Mouse (Mus musculus) cerebellum, adult 18-20 months (tissue): Measurements from ENCODE around the gene Gm11939.
A peak's percentile ranks its signal among the peaks of the same experiment; 100 is the strongest.
"Not testable (repeated sequence)": the region's sequence is repeated elsewhere in the genome, so short reads cannot be mapped to it uniquely, and the experiment has no call there.

ENCODE experiments used
- DNase-seq, 2 experiments: peaks; one replicate each; pipeline ENCODE4 v3.0.0; 2021

Gene Gm11939

GRCm38 (mm10) chr11:99559366-99559765, at the start of gene Gm11939:
Gene Gm11939, minus strand, starts transcription at chr11:99559466.
- no peak for DNase-seq

- DNase-seq = not testable (repeated sequence)
Measured at GRCm38 (mm10) chr11:99603208-99603607, 43.9 kb upstream of the Gm11939 start, which contains the start of gene Gm11938. Gene Gm11938, minus strand, starts transcription at chr11:99603308.

- not testable (repeated sequence) for DNase-seq
Measured at GRCm38 (mm10) chr11:99597742-99598141, 38.5 kb upstream of the Gm11939 start, which contains the start of gene Krtap9-3. Gene Krtap9-3, minus strand, starts transcription at chr11:99598105.

GRCm38 (mm10) chr11:99590981-99591380, 31.7 kb upstream of the Gm11939 start, which contains the start of gene Krtap1-3:
Gene Krtap1-3, minus strand, starts transcription at chr11:99591339.
- DNase-seq = no peak

GRCm38 (mm10) chr11:99585096-99585495, 25.8 kb upstream of the Gm11939 start:
- DNase-seq = no peak

DNA sequence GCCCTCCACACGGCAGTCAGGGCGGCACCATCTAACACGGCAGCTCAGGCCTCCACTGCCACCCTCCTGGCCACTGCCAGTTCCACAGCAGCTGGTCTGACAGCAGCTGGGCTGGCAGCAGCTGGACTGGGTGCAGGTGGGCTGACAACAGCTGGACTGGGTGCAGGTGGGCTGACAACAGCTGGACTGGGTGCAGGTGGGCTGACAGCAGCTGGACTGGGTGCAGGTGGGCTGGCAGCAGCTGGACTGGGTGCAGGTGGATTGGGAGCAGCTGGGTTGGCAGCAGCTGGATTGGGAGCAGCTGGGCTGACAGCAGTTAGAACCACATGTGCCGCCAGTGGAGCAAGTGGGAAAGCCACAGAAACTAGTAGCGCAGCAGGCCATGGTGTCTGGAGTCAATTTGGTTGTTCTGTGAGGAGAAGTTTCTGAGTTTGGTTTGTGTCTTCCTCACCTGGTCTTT, 24.0 kb upstream of the Gm11939 start, which contains the start of gene Krtap1-4:
Gene Krtap1-4 (minus strand): TSS at position 410 of the 460 bp plus-strand sequence.
- DNase-seq = no peak

DNA sequence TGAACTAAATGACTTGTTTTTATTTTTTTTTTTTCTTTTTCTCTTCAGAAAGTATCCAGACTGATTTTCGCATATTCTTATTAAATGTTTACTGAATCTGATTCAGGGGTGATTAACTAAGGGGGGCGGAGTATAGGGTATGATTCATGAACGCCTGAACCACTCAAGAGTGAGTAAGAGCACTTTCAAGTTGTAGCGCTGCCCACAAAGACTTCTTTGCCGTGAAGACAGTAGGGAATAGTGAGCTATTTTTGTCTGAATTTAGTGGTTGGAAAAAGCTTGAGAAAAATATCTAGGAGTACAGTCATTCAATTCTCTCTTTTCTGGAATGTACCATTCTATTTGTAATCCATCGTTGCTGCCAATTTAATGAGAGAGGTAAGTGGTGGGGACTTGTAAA, 22.3 kb upstream of the Gm11939 start:
- no peak for DNase-seq

- no peak for DNase-seq
Measured at GRCm38 (mm10) chr11:99581051-99581450, 21.8 kb upstream of the Gm11939 start.

GRCm38 (mm10) chr11:99580636-99581035, 21.4 kb upstream of the Gm11939 start, which contains the start of gene Krtap1-5:
Gene Krtap1-5, minus strand, starts transcription at chr11:99581016.
- DNase-seq = no peak

DNA sequence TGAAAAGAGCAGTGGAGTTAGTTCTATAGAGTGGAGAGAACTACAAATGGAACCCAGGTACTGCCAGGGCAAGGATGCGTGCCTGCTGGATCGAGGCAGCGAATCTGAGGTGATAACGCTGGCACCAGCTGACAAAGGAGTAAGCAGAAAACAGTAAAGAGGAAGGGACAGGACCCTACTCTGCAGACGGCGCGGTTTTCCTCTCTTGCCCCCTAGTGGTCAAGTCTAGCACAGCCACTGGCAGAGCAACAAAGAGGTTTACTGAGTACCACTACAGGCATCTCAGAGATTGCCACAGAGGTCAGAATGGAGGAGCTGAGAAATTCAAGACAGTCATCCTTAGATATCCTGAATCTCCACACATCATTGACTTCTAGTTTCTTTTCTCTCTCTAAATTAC, 14.8 kb upstream of the Gm11939 start:
- DNase-seq = peak; percentile 54 to 55

DNA sequence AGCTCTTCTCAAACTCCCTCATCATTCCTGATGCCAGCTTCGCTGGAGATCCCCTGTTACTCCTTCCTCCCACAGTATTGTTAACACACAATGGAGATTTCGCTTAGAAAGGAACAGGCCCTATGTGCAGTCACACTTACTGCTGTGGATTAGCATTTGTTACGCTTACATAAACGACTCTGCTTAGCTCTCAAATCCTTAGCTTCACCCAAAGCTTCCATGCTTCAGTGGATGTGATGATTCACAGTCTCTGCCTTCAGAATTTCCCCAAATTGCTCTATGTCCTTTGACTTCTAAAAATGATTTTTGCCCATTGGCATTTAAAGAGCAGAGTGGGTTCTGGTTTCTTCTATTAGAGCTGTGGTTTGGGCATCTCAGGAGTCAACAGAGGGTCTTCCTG, 13.9 kb upstream of the Gm11939 start:
- DNase-seq = no peak

DNA sequence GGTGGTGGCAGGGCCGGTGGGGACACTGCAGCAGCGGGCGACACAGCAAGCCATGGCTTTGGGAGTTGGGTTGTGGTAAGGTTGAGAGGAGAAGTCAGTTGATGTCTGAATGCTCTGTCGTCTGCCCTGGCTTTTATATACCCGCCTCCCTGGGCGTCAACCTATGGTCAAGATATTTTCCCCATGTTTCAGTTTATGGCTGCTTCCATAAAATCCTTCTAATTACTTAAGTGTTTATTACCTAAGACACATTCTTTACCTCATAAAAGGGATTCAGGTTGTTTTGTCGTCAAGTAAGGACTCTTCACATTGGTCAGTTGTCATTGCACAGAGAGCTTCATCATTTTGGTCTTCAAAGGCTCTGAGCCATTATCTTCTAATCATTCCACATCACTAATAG, 7.3 kb upstream of the Gm11939 start, which contains the start of gene Krtap3-1:
Gene Krtap3-1 (minus strand): TSS at position 101 of the 400 bp plus-strand sequence.
- no peak for DNase-seq

GRCm38 (mm10) chr11:99562580-99562979, 3.3 kb upstream of the Gm11939 start:
- DNase-seq = no peak

DNA sequence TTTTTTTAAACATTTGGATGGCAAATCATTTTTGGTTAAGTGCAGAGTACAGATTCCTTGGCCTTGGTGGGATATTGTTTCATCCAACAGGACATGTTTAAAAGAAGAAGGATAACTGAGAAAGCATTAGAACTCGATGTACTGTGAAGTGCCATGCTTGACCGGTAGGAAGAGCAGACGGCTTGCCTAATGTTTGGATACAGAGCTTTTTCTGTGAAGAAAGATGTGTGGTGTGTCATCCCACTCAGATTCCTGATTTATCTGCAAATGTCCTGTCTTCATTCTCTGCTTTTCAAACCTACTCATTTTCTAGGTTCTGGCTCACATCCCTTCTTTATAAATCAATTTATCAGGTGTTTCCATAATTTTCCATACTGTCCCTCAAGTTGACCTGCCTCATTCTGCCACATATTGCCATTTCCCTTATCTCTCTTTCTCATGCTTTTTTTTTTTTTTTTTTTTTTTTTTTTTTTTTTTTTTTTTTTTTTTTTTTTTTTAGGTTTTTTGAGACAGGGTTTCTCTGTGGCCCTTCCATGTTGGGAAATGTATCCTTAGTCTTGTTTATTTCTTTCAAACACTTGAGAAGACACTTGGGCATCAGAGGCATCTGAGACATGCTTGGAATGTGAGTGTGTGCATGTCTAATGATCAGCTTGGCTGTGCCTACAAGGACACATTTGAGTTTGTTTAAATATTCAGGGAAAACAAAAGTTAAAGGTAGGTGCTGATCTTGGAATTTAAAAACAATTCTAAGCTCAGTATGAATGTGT, 1.1 kb downstream of the Gm11939 start:
- DNase-seq = no peak

DNA sequence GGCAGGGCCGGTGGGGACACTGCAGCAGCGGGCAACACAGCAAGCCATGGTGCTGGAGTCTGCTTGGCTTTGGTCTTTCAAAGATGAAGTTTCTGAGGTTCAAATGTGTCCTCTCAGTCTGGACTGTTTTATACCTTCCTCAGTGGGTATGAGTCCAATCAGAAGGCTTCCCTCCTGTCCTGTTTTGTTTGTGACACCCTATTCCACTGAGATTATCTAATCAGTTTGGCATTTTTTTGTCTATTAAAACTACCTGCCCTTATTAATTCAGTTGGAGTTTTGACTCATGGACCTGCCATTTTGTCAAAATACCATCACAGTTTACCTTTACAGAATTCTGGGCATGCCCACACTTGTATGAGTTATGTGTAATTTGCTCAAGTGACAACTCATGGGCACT, 2.5 kb downstream of the Gm11939 start, which contains the start of gene Krtap3-2:
Gene Krtap3-2 (minus strand): TSS at position 101 of the 400 bp plus-strand sequence.
- no peak for DNase-seq

GRCm38 (mm10) chr11:99556195-99556594, 3.1 kb downstream of the Gm11939 start:
- DNase-seq = no peak

DNA sequence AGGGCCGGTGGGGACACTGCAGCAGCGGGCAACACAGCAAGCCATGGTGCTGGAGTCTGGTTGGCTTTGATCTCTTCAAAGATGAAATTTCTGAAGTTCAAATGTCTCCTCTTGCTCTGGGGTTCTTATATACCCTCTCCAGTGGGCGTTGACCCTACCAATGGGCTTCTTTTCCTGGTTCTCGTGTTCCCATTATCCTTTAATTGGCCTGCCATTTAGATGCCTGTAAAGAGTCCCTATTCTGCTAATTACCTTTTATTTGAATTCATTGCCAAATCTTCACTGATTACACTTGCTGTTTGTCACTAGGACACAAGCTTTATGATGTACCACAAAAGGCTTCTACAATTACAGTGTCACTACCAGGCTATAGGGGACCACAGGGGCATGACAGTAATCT, 8.5 kb downstream of the Gm11939 start, which contains the start of gene Krtap3-3:
Gene Krtap3-3 (minus strand): TSS at position 101 of the 400 bp plus-strand sequence.
- no peak for DNase-seq

DNA sequence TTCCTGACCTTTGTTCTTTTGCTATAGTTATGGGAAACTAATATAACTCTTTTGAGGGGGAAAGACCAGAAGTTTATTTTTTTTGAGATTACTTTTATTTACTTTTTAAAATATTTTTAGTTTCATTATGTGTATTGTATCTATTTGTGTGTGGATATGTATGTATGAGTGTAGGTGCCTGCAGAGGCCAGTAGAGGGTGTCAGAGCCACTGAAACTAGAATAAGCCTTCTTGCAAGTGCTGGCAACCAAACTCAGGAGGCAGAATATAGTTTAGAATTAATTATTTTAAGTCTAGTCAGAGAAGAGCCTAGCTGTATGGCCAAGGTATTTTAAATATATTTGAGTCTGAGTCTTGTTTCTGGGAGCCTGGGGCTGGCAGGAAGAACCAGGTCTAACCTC, 11.4 kb downstream of the Gm11939 start:
- no peak for DNase-seq

DNA sequence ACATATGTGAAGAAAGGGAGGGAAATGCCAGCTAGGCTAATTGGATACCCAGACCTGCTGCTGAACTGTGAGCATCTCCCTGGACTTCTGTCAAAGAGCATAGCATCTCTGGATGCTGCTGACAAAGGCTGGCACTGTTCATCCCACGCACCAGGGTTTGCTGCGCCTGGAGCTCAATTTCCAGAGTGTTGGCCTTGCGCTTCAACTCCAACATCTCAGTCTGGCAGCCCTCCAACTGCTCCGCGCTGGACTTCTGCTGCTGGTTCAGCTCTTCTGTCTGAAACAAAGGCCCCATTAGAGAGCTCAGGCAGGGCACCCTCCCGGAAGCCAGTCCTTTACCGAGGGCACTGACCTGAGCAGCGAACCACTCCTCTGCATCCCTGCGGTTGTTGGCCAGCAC, 19.5 kb downstream of the Gm11939 start:
- peak; percentile 37 to 45 for DNase-seq

DNA sequence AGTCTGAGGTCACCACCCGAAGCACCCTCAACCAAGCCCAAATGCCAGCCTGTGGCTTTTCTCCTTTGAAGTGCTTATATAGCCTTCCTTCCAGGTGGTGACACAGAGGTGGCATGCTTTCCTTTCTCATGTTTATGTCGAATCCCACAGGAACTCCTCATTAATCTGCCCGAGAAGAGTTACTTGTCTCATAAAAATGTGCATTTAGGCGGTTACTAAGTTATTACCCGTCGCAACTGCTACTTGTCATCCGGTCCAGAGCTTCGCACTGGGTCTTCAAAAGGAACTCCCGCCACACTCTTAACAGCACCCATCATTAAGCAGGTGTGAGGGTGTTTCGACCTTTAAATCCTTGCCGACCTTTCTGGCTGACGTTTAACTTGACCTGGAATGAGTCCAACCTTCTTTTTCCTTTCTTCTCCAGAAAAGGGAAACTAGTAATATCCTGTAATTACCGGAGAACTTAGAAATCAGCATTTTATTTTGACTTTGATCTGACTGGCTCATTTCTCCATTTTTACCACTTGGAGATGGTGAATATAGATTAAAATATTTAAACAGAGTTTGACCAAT, 37.9 kb downstream of the Gm11939 start, which contains the start of gene Krt39:
Gene Krt39 (minus strand): TSS at position 51 of the 573 bp plus-strand sequence.
- no peak for DNase-seq

GRCm38 (mm10) chr11:99514098-99514497, 45.2 kb downstream of the Gm11939 start:
- DNase-seq = no peak
